Mouse (Mus musculus) liver, embryonic 12.5 days (tissue): ENCODE data around the gene Lrrn4. TPM values are rescaled to one million over a fixed set of nuclear protein-coding genes. Genes with fewer than 3 reads are reported as not detected.
A peak's percentile ranks its signal among the peaks of the same experiment; 100 is the strongest.

Experiments used
- ATAC-seq: fragments of 200-750 bp; cut with Nextera tagmentation; 2 replicates; pipeline ENCODE4 v1.8.0; 2017; ENCODE audit warnings: moderate number of reproducible peaks, mild to moderate bottlenecking, moderate library complexity
- H3K27ac ChIP-seq: fragments of 300-500 bp; sonication (generic); 2 replicates; pipeline ENCODE4 v1.5.1; 2016; ENCODE audit warnings: mild to moderate bottlenecking
- H3K27me3 ChIP-seq: fragments of 300-500 bp; sonication (generic); replicated peaks from 2 replicates; pipeline ENCODE4 v1.6.1; 2016; ENCODE audit warnings: mild to moderate bottlenecking, moderate library complexity
- H3K36me3 ChIP-seq: fragments of 300-500 bp; sonication (generic); 2 replicates; pipeline ENCODE4 v1.6.1; 2016; ENCODE audit warnings: mild to moderate bottlenecking, moderate library complexity
- H3K4me1 ChIP-seq: fragments of 300-500 bp; sonication (generic); 2 replicates; pipeline ENCODE4 v1.6.1; 2016
- H3K4me2 ChIP-seq: fragments of 300-500 bp; sonication (generic); 2 replicates; pipeline ENCODE4 v1.6.1; 2016; ENCODE audit warnings: mild to moderate bottlenecking, moderate library complexity
- H3K4me3 ChIP-seq: fragments of 300-500 bp; sonication (generic); 2 replicates; pipeline ENCODE4 v1.5.1; 2016; ENCODE audit warnings: mild to moderate bottlenecking, moderate library complexity
- H3K9ac ChIP-seq: fragments of 300-500 bp; sonication (generic); 2 replicates; pipeline ENCODE4 v1.6.1; 2016; ENCODE audit warnings: mild to moderate bottlenecking, moderate library complexity
- H3K9me3 ChIP-seq: fragments of 300-500 bp; sonication (generic); replicated peaks from 2 replicates; pipeline ENCODE4 v1.6.1; 2016; ENCODE audit warnings: mild to moderate bottlenecking, moderate library complexity
- WGBS: fragments of 180-500 bp; shearing (Covaris S2); methylation state at CpG from one replicate; pipeline ENCODE4 v1.1.7; 2016; ENCODE audit not compliant: insufficient replicate concordance; 5-methylcytosine and 5-hydroxymethylcytosine counted together
- polyA plus RNA-seq: library from polyadenylated mRNA; unstranded; fragments of >200 nt; fragmentation: Nextera tagmentation; extraction: Ambion mirVana; gene quantifications from 2 replicates; pipeline ENCODE4 v1.2.1, GENCODE M21; 2016

Gene Lrrn4
- polyA plus RNA-seq: 1.8 and 2.1 TPM in 2 replicates

GRCm38 (mm10) chr2:132880844-132881645 is at the start of gene Lrrn4:
TSS of gene Lrrn4 (minus strand) at chr2:132880891.
- H3K9me3 ChIP-seq: no peaks in the 10 kb centered on the region
- H3K4me1 ChIP-seq: peaks cover 17% of the 10 kb centered on the region; the same call in 1 of the 2 replicates
- WGBS: 10% methylated on average over 12 of the region's 12 CpGs
- H3K9ac ChIP-seq: no peak within 1 kb of the TSS
- H3K27ac ChIP-seq: no peak within 1 kb of the TSS
- H3K36me3 ChIP-seq: no peaks in the 10 kb centered on the region
- H3K27me3 ChIP-seq: peaks cover 62% of the 10 kb centered on the region
- H3K4me2 ChIP-seq: peak within 1 kb of the TSS; percentile 65
- ATAC-seq: no peak
- H3K4me3 ChIP-seq: peak within 1 kb of the TSS; percentile 45

GRCm38 (mm10) chr2:132928999-132929398 is 48.3 kb upstream of the Lrrn4 start:
- no peak for ATAC-seq
- 65% methylated on average over 2 of the region's 2 CpGs for WGBS
- no peaks in the 10 kb centered on the region for H3K4me1 ChIP-seq

GRCm38 (mm10) chr2:132927871-132928270 is 47.2 kb upstream of the Lrrn4 start:
- 42% methylated on average over 2 of the region's 2 CpGs for WGBS
- no peaks in the 10 kb centered on the region for H3K4me1 ChIP-seq
- no peak overlapping the region for H3K4me2 ChIP-seq
- H3K4me3 ChIP-seq: no peak overlapping the region
- no peaks in the 10 kb centered on the region for H3K9me3 ChIP-seq
- no peaks in the 10 kb centered on the region for H3K36me3 ChIP-seq
- ATAC-seq: no peak
- no peak overlapping the region for H3K9ac ChIP-seq
- H3K27me3 ChIP-seq: no peaks in the 10 kb centered on the region
- H3K27ac ChIP-seq: no peak overlapping the region

More at GRCm38 (mm10) chr2:132928999-132929398, 48.3 kb upstream of the Lrrn4 start:
- Histone ChIP-seq H3K27me3 (no peaks in the 10 kb centered on the region), H3K4me2 (no peak overlapping the region), H3K36me3 (no peaks in the 10 kb centered on the region), H3K9me3 (no peaks in the 10 kb centered on the region), H3K9ac (no peak overlapping the region), H3K27ac (no peak overlapping the region), H3K4me3 (no peak overlapping the region)

GRCm38 (mm10) chr2:132927298-132927697 is 46.6 kb upstream of the Lrrn4 start:
- H3K27ac ChIP-seq: no peak overlapping the region
- H3K4me1 ChIP-seq: no peaks in the 10 kb centered on the region
- no peak overlapping the region for H3K9ac ChIP-seq
- no peaks in the 10 kb centered on the region for H3K36me3 ChIP-seq
- no peaks in the 10 kb centered on the region for H3K9me3 ChIP-seq
- no peak overlapping the region for H3K4me2 ChIP-seq
- H3K4me3 ChIP-seq: no peak overlapping the region
- WGBS: 58% methylated on average over 2 of the region's 2 CpGs
- no peaks in the 10 kb centered on the region for H3K27me3 ChIP-seq
- ATAC-seq: no peak

GRCm38 (mm10) chr2:132923290-132924085 is 42.8 kb upstream of the Lrrn4 start:
- ATAC-seq: no peak
- Histone ChIP-seq H3K4me3 (no peak overlapping the region), H3K9ac (no peak overlapping the region), H3K4me2 (no peak overlapping the region), H3K36me3 (no peaks in the 10 kb centered on the region), H3K9me3 (no peaks in the 10 kb centered on the region), H3K4me1 (no peaks in the 10 kb centered on the region), H3K27me3 (no peaks in the 10 kb centered on the region), H3K27ac (no peak overlapping the region)
- 30% methylated on average over 8 of the region's 8 CpGs for WGBS

- H3K36me3 ChIP-seq: no peaks in the 10 kb centered on the region
- no peak overlapping the region for H3K27ac ChIP-seq
- no peaks in the 10 kb centered on the region for H3K27me3 ChIP-seq
- H3K9ac ChIP-seq: no peak overlapping the region
- H3K9me3 ChIP-seq: no peaks in the 10 kb centered on the region
- H3K4me2 ChIP-seq: no peak overlapping the region
- WGBS: 62% methylated on average over 9 of the region's 9 CpGs
- no peak overlapping the region for H3K4me3 ChIP-seq
- no peaks in the 10 kb centered on the region for H3K4me1 ChIP-seq
- no peak for ATAC-seq
These were observed 41.6 kb upstream of the Lrrn4 start for GRCm38 (mm10) chr2:132922076-132922873.

GRCm38 (mm10) chr2:132914785-132915184 is 34.1 kb upstream of the Lrrn4 start:
- Histone ChIP-seq H3K4me1 (no peaks in the 10 kb centered on the region), H3K9ac (no peak overlapping the region), H3K36me3 (no peaks in the 10 kb centered on the region), H3K4me2 (no peak overlapping the region), H3K27me3 (no peaks in the 10 kb centered on the region), H3K9me3 (no peaks in the 10 kb centered on the region), H3K4me3 (no peak overlapping the region), H3K27ac (no peak overlapping the region)
- 32% methylated on average over 1 of the region's 1 CpGs for WGBS
- ATAC-seq: no peak

GRCm38 (mm10) chr2:132906763-132907162 is 26.1 kb upstream of the Lrrn4 start:
- no peak overlapping the region for H3K9ac ChIP-seq
- WGBS: 17% methylated on average over 8 of the region's 8 CpGs
- no peaks in the 10 kb centered on the region for H3K4me1 ChIP-seq
- no peak overlapping the region for H3K4me3 ChIP-seq
- H3K4me2 ChIP-seq: no peak overlapping the region
- no peaks in the 10 kb centered on the region; the same call in 1 of the 2 replicates for H3K27me3 ChIP-seq
- H3K9me3 ChIP-seq: no peaks in the 10 kb centered on the region
- ATAC-seq: no peak
- no peaks in the 10 kb centered on the region for H3K36me3 ChIP-seq
- no peak overlapping the region for H3K27ac ChIP-seq

GRCm38 (mm10) chr2:132904961-132905360 is 24.3 kb upstream of the Lrrn4 start:
- H3K27me3 ChIP-seq: no peaks in the 10 kb centered on the region; the same call in 1 of the 2 replicates
- H3K36me3 ChIP-seq: no peaks in the 10 kb centered on the region
- no peak overlapping the region for H3K9ac ChIP-seq
- no peak overlapping the region for H3K4me2 ChIP-seq
- H3K4me3 ChIP-seq: no peak overlapping the region
- H3K4me1 ChIP-seq: no peaks in the 10 kb centered on the region
- ATAC-seq: no peak
- H3K27ac ChIP-seq: no peak overlapping the region
- 58% methylated on average over 2 of the region's 2 CpGs for WGBS
- H3K9me3 ChIP-seq: no peaks in the 10 kb centered on the region

- H3K9me3 ChIP-seq: no peaks in the 10 kb centered on the region
- no peak overlapping the region for H3K27ac ChIP-seq
- H3K4me1 ChIP-seq: no peaks in the 10 kb centered on the region
- 30% methylated on average over 3 of the region's 3 CpGs for WGBS
- no peaks in the 10 kb centered on the region for H3K36me3 ChIP-seq
- no peaks in the 10 kb centered on the region; the same call in 1 of the 2 replicates for H3K27me3 ChIP-seq
- no peak overlapping the region for H3K9ac ChIP-seq
- H3K4me3 ChIP-seq: no peak overlapping the region
- H3K4me2 ChIP-seq: no peak overlapping the region
- ATAC-seq: no peak
These were observed 22.8 kb upstream of the Lrrn4 start for GRCm38 (mm10) chr2:132903498-132903897.

GRCm38 (mm10) chr2:132902056-132902455 is 21.4 kb upstream of the Lrrn4 start:
- Histone ChIP-seq H3K27ac (no peak overlapping the region), H3K36me3 (no peaks in the 10 kb centered on the region), H3K27me3 (no peaks in the 10 kb centered on the region), H3K9me3 (no peaks in the 10 kb centered on the region), H3K4me1 (no peaks in the 10 kb centered on the region), H3K4me3 (no peak overlapping the region), H3K9ac (no peak overlapping the region), H3K4me2 (no peak overlapping the region)
- no peak for ATAC-seq
- WGBS: 78% methylated on average over 3 of the region's 4 CpGs
